Mouse (Mus musculus) midbrain, embryonic 16.5 days (tissue): Measurements from ENCODE around the gene Zranb1. TPM values are rescaled to one million over a fixed set of nuclear protein-coding genes. Genes with fewer than 3 reads are reported as not detected.

ENCODE experiments used
- ATAC-seq: fragments of 200-750 bp; cut with Nextera tagmentation; 2 replicates; pipeline ENCODE4 v1.8.0; 2017; ENCODE audit warnings: moderate TSS enrichment
- H3K27ac ChIP-seq: fragments of 300-500 bp; sonication (generic); 2 replicates; pipeline ENCODE4 v1.5.1; 2014; ENCODE audit warnings: mild to moderate bottlenecking, low read length, mixed read lengths
- H3K27me3 ChIP-seq: fragments of 300-500 bp; sonication (generic); 2 replicates; pipeline ENCODE4 v1.6.1; 2014; ENCODE audit warnings: low read depth, low read length, mixed read lengths; ENCODE audit not compliant: control insufficient read depth, insufficient read depth
- H3K36me3 ChIP-seq: fragments of 300-500 bp; sonication (generic); 2 replicates; pipeline ENCODE4 v1.6.1; 2014; ENCODE audit warnings: mild to moderate bottlenecking, low read length, moderate library complexity, mixed read lengths; ENCODE audit not compliant: control insufficient read depth, insufficient read depth
- H3K4me1 ChIP-seq: fragments of 300-500 bp; sonication (generic); 2 replicates; pipeline ENCODE4 v1.6.1; 2014; ENCODE audit warnings: mild to moderate bottlenecking, low read length, mixed read lengths; ENCODE audit not compliant: control insufficient read depth, insufficient read depth
- H3K4me2 ChIP-seq: fragments of 300-500 bp; sonication (generic); 2 replicates; pipeline ENCODE4 v1.6.1; 2014; ENCODE audit warnings: mild to moderate bottlenecking, low read length, mixed read lengths
- H3K4me3 ChIP-seq: fragments of 300-500 bp; sonication (generic); 2 replicates; pipeline ENCODE4 v1.5.1; 2014; ENCODE audit warnings: low read depth, mild to moderate bottlenecking, low read length, moderate library complexity, mixed read lengths
- H3K9ac ChIP-seq: fragments of 300-500 bp; sonication (generic); 2 replicates; pipeline ENCODE4 v1.6.1; 2014; ENCODE audit warnings: low read depth, low read length, mixed read lengths
- H3K9me3 ChIP-seq: fragments of 300-500 bp; sonication (generic); replicated peaks from 2 replicates; pipeline ENCODE4 v1.6.1; 2014; ENCODE audit warnings: mild to moderate bottlenecking, low read length, mixed read lengths; ENCODE audit not compliant: control insufficient read depth, poor library complexity, severe bottlenecking
- WGBS: fragments of 180-500 bp; shearing (Covaris S2); extraction: QIAGEN DNeasy Blood & Tissue Kit; methylation state at CpG from one replicate; pipeline ENCODE4 v1.1.7; 2014; 5-methylcytosine and 5-hydroxymethylcytosine counted together
- polyA plus RNA-seq: library from polyadenylated mRNA; unstranded; fragments of >200 nt; fragmentation: Nextera tagmentation; extraction: Ambion mirVana; gene quantifications from 2 replicates; pipeline ENCODE4 v1.2.1, GENCODE M21; 2015

The Zranb1 gene
- polyA plus RNA-seq, 1 experiment from 2014 or later: 19.2 TPM

DNA sequence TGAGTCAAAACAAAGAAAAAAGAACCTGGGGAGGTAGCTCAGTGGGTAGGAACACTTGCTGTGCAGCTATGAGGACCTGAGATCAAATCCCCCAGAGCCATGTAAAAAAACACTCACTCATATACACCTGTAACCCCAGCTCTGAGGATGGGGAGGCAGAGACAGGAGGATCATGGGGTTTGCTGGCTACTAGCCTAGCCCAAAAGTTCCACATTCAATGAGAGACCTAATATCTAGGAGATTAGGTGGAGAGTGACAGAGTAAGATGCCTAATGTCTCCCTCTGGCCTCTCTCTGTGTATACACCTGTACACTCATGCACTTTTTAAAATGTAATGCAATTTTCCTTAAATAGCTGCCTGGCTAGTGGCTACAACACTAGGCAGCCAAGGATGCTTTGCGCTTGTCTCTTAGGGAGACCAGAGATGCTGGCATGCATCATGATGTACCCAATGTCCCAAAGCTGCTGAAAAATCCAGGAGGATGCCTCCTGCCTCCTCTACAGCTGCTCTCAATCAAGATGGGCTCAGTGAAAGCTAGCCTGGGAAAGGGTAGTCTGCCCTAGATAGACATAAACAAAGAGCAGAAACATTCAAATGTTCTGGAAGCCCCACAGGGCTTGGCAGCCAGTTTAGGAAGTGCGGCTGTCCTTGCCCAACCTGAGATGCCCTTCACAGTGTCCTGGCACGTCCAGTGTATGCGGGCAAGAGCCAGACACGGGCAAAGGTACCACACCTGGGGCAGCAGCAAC is 39.2 kb upstream of the Zranb1 start:
- 84% methylated on average over 5 of the region's 5 CpGs for WGBS
- Histone ChIP-seq H3K27ac (no peak overlapping the region), H3K9ac (no peak overlapping the region), H3K36me3 (no peaks in the 10 kb centered on the region), H3K4me3 (no peak overlapping the region), H3K4me2 (no peak overlapping the region), H3K9me3 (no peaks in the 10 kb centered on the region), H3K4me1 (no peaks in the 10 kb centered on the region), H3K27me3 (no peaks in the 10 kb centered on the region)
- ATAC-seq: no peak

DNA sequence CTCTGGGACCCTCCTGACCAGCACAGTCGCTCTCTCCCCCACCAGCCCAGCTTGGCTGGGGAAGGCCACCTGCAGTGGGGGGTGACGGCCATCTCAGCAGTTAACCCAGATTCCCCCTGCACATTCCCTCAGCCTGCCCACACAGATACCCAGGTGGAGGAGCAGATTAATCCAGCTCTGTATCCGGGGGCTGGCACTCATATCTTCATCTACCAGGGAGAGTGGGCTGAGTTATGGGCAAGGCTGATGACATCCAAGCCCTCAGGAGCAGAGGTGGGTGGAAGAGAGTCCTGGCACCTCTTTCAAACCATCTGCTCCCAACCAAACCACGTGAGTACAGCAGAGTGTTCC is 38.7 kb upstream of the Zranb1 start:
- ATAC-seq: no peak
- Histone ChIP-seq H3K9ac (no peak overlapping the region), H3K27ac (no peak overlapping the region), H3K4me2 (no peak overlapping the region), H3K36me3 (no peaks in the 10 kb centered on the region), H3K27me3 (no peaks in the 10 kb centered on the region), H3K4me1 (no peaks in the 10 kb centered on the region), H3K9me3 (no peaks in the 10 kb centered on the region), H3K4me3 (no peak overlapping the region)
- WGBS: 69% methylated on average over 4 of the region's 4 CpGs

DNA sequence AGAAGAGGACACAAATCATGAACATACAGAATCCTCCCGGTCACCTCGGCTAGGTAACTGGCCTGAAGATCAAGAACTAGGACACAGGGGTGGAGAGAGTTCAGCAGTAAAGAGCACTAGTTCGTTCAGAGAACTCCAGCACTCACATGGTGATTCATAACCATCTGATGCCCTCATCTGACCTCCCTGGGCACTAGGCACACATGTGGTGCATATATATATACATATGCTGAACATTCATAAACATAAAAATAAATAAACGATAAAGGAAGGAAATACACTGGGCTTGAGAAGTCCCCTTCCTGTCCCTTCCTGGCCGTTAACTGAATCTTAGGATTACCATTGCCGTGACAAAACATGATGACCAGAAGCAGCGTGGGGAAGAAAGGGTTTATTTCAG is 38.1 kb upstream of the Zranb1 start:
- H3K4me3 ChIP-seq: no peak overlapping the region
- no peaks in the 10 kb centered on the region for H3K36me3 ChIP-seq
- ATAC-seq: no peak
- H3K9ac ChIP-seq: no peak overlapping the region
- WGBS: 77% methylated on average over 7 of the region's 7 CpGs
- H3K27me3 ChIP-seq: no peaks in the 10 kb centered on the region
- H3K4me1 ChIP-seq: no peaks in the 10 kb centered on the region
- H3K9me3 ChIP-seq: no peaks in the 10 kb centered on the region
- H3K4me2 ChIP-seq: no peak overlapping the region
- no peak overlapping the region for H3K27ac ChIP-seq

DNA sequence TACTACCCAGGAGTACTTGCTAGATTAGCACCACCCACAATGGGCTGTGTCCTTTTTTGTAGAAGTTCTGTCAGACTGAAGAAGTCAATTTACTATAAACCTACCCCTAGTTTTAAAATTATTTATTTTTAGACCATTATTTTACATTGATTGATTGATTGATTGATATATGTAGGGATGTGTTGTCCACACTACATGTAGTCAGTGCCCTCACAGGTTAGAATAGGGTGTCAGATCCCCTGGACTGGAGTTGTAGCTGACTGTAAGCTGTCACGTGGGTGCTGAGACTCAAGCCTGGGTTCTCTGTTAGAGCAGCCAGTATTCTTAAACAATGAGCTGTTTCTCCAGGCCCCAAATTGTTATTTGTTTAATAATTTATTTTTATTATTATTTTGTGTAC is 37.6 kb upstream of the Zranb1 start:
- no peaks in the 10 kb centered on the region for H3K9me3 ChIP-seq
- no peak overlapping the region for H3K4me2 ChIP-seq
- 85% methylated on average over 1 of the region's 1 CpGs for WGBS
- ATAC-seq: no peak
- H3K27me3 ChIP-seq: no peaks in the 10 kb centered on the region
- H3K4me1 ChIP-seq: no peaks in the 10 kb centered on the region
- no peak overlapping the region for H3K27ac ChIP-seq
- no peak overlapping the region for H3K9ac ChIP-seq
- no peaks in the 10 kb centered on the region for H3K36me3 ChIP-seq
- H3K4me3 ChIP-seq: no peak overlapping the region

DNA sequence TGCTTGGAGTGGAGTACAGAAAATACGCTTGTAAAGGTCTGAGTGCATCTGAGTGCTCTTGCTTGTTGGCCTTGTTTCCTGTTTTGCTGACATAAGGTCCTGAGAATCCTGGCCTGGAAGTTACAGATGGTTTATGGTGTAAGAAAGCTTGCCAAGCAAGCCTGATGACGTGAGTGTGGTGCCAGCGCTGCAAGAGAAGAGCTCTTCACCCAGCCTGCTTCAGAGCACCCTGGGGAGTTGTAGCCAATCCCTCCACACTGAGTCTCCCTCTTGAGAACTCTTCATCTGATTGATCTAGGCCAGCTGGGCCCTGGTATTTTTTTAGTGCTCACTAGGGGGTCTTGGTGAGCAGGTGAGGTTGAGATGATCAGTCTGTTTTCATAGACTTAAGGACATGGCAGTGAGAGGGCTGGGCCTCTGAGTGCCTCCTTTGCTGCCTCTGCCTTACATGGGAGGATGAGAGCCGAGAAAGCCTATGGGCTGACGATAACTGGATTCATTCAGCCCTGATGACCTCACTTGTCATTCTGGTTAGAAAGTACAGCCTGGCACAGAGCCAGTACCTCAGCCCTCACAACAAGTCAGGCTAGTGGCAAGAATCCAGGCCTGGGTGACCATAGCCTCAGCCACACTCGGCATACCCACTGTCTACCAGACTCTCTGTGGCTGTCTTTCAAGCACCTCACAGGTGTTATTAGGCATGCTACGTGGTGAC is 35.9 kb upstream of the Zranb1 start:
- no peak for ATAC-seq
- no peaks in the 10 kb centered on the region for H3K9me3 ChIP-seq
- 74% methylated on average over 7 of the region's 7 CpGs for WGBS
- H3K4me3 ChIP-seq: no peak overlapping the region
- H3K27me3 ChIP-seq: no peaks in the 10 kb centered on the region
- no peaks in the 10 kb centered on the region for H3K36me3 ChIP-seq
- no peak overlapping the region for H3K9ac ChIP-seq
- H3K4me2 ChIP-seq: no peak overlapping the region
- no peak overlapping the region for H3K27ac ChIP-seq
- H3K4me1 ChIP-seq: no peaks in the 10 kb centered on the region

DNA sequence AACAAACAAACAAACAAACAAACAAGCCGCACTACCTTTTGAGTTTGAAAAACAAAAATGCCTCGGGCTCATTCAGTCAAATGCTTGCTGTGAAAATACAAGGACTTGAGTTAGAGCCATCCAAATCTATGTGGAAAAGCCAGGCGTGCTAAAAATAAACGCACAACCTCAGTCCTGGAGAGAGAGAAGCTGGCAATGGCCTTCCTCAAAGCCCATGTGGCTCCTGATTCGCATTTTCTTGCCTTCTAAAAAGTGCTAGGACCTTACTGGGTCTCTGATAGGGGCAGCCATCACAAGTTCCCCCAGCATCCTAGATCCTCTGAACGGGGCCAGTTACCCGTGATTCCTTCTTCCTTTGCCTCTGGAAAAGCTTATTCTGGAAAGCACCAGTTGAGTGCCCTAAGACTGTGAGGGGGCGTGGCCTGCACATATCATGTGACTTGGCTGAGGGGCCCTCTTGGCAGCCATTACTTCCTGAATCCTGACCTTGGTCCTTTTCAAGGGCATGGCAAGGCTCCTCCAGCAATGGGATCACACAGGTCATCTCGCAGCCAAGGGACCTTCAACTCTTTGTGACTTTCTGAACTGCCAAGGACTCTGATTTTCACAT is 34.6 kb upstream of the Zranb1 start:
- H3K9ac ChIP-seq: no peak overlapping the region
- H3K27ac ChIP-seq: no peak overlapping the region
- no peaks in the 10 kb centered on the region for H3K36me3 ChIP-seq
- H3K4me3 ChIP-seq: no peak overlapping the region
- ATAC-seq: no peak
- WGBS: 90% methylated on average over 9 of the region's 9 CpGs
- H3K27me3 ChIP-seq: no peaks in the 10 kb centered on the region
- H3K9me3 ChIP-seq: no peaks in the 10 kb centered on the region
- H3K4me2 ChIP-seq: no peak overlapping the region
- no peaks in the 10 kb centered on the region for H3K4me1 ChIP-seq

DNA sequence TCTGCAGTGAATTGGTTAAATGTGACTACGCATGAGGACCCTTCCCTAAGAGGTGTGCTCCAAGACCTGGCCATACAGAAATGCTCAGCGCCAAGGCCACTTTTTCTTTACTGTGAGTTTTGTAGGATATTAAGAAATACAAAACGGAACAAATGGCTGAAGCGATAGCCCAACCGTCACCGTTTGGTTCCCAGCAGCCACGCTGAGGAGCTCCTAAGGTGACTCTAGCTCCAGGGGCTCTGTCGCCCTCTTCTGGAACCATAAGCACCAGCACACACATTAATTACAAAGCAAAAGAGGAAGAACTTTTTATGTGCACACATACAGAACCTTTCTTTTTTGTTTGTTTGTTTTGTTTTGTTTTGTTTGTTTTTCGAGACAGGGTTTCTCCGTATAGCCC is 33.7 kb upstream of the Zranb1 start:
- 88% methylated on average over 10 of the region's 10 CpGs for WGBS
- Histone ChIP-seq H3K4me2 (no peak overlapping the region), H3K27me3 (no peaks in the 10 kb centered on the region), H3K4me3 (no peak overlapping the region), H3K4me1 (no peaks in the 10 kb centered on the region), H3K27ac (no peak overlapping the region), H3K36me3 (no peaks in the 10 kb centered on the region), H3K9ac (no peak overlapping the region), H3K9me3 (no peaks in the 10 kb centered on the region)
- ATAC-seq: no peak

DNA sequence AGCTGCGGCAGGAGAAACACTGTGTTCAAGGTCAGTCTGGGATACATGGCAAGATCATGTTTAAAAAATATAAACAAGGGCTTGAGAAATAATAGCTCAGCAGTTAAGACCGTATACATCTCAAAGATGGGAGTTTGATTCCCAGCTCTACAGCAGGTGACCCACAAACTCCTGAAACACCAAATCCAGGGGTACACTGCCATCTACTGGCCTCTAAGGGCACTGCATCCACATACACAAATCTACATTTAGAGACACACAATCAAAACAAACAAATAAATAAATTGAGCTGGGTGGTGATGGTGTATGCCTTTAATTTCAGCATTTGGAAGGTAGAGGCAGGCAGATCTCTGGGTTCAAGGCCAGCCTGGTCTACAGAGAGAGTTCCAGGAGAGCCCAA is 32.7 kb upstream of the Zranb1 start:
- H3K36me3 ChIP-seq: no peaks in the 10 kb centered on the region
- WGBS: 93% methylated on average over 2 of the region's 2 CpGs

GRCm38 (mm10) chr7:132900826-132901531 is 30.0 kb upstream of the Zranb1 start:
- no peak for ATAC-seq
- Histone ChIP-seq H3K9me3 (no peaks in the 10 kb centered on the region), H3K4me3 (no peak overlapping the region), H3K4me1 (no peaks in the 10 kb centered on the region), H3K27ac (no peak overlapping the region), H3K9ac (no peak overlapping the region), H3K4me2 (no peak overlapping the region), H3K27me3 (no peaks in the 10 kb centered on the region), H3K36me3 (no peaks in the 10 kb centered on the region)
- WGBS: 64% methylated on average over 2 of the region's 2 CpGs

More for the DNA sequence above, 32.7 kb upstream of the Zranb1 start:
- H3K27ac ChIP-seq: no peak overlapping the region
- H3K27me3 ChIP-seq: no peaks in the 10 kb centered on the region
- no peaks in the 10 kb centered on the region for H3K4me1 ChIP-seq
- H3K4me3 ChIP-seq: no peak overlapping the region
- H3K9me3 ChIP-seq: no peaks in the 10 kb centered on the region
- H3K9ac ChIP-seq: no peak overlapping the region
- no peak overlapping the region for H3K4me2 ChIP-seq
- no peak for ATAC-seq
